Mouse (Mus musculus) telencephalon, adult 2 months (tissue): ENCODE measurements around the gene Arfrp1.

ENCODE experiments used
- DNase-seq: peaks from one replicate; pipeline ENCODE4 v3.0.0-alpha.2; 2011; ENCODE audit warnings: low read depth, low spot score

Gene Arfrp1

DNA sequence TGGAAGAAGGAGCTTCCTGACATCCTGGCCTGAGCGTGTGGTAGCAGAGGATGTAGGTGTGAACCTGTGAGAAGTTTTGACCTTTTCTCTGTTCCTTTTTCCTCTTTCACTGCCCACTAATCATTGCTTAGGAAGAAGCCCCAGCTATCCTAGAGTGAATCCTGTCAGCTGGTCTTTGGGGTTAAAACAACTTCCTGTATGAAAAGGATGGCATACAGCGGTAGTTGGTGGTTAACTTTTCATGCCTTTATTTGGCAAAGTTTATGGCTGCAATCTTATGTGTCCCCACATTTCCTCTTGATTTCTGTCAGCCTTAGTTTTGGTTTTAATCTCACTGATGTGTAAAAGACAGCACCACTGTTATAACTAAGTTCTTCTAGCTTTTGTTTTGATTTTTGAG lies 12.0 kb upstream of the Arfrp1 start:
- no peak for DNase-seq

DNA sequence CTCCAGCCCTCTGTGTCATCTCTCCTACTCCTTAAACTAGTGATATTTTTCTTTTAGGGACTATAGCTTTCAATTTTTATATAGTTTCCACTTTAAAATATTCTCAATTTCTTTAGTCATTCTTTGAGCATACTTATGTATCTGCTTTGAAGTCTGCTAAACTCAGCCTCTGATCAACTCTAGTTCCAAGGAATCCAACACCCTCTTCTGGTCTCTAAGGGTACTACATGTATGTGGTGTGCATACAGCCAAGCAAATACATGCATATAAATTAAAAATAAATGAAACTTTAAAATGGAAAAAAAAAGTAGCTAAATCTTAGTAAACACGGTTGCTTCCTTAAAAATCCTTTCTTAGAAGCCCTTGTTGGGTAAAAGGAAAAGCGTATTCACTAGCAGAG lies 10.6 kb upstream of the Arfrp1 start:
- DNase-seq, result no peak

DNA sequence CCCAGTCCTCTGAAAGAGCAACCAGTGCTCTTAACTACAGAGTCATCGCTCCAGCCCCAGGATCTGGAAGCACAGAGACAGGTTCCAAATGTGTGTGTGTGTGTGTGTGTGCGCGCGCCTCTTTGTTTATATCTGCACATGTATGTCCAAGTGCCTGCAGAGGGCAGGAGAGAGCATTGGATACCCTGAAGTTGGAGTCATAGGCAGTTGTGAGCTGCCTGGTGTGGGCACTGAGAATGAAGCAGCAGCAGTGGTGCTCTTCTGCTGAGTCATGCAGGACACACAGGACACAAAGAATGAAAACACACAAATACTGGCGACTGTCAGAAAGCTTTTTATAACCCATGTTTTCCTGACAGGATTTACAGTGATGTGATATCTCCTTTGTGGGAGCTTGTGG lies 4.8 kb upstream of the Arfrp1 start:
- DNase-seq, result no peak

DNA sequence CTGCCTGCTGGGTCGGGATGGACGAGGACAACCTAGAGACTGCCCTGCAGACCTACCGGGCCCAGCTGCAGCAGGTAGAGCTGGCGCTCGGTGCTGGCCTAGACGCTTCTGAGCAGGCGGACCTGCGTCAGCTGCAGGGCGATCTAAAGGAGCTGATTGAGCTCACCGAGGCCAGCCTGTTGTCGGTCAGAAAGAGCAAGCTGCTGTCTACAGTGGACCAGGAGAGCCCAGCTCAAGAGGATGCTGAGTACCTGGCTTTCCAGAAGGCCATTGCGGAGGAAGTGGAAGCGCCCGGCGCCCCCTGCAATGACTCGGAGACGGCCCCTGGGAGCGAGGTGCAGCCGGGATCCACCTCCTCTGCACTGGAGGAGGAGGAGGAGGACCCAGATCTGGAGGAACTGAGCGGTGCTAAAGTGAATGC lies 461 bp upstream of the Arfrp1 start:
- no peak for DNase-seq

DNA sequence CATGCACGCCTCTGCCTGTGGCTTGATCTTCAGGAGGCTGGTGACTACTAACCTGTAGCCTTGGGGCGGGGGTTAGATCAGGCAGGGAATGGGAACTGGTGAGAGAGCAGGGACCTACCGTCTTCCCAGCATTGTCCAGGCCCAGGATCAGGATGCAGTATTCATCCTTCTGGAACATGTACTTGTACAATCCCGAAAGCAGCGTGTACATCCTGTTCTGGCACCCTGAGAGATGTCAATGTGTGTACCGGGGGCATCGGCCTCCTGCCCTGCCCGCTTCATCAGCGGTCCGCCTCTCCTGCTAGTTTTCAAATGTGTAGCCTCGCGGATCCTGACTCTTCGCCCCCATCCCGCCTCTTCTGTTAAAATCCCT lies 731 bp downstream of the Arfrp1 start:
- no peak for DNase-seq

DNA sequence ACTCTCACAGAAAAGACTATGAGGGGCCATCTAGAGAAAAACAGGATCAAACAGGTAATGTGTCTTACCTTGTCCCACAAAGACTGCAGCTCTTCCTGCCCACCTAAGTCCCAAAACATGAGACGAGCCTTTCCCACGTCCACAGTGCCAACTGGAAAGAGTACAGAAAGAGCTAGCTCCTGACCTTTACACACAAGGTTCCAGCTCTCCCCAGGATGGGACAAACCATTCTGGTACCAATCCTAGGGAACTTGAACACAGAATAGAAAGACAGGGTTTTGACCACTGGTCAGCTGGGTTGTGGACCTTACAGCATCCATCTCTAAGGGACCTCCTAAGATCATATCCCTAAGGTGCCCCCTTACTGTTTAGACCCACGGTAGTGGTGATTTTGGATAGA lies 1.3 kb downstream of the Arfrp1 start:
- no peak for DNase-seq

DNA sequence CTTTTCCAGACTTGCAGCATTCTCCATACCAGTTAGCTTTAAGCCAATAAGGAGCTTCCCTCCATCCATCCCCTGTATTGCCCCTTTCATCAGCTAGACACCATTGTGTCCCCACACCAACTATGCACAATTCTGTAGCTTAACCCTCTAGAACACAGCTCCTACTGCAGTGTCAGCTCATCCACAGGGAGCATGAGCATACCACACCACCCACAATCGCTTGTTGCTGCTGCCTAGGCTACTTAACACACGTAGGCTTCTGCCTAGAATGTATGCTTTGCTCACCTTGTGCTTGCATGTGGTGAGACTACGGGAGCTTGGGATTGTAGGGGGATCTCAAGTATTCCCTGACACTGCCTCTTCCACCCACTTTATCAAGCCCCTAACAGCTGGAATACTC lies 8.4 kb downstream of the Arfrp1 start:
- no peak for DNase-seq

DNA sequence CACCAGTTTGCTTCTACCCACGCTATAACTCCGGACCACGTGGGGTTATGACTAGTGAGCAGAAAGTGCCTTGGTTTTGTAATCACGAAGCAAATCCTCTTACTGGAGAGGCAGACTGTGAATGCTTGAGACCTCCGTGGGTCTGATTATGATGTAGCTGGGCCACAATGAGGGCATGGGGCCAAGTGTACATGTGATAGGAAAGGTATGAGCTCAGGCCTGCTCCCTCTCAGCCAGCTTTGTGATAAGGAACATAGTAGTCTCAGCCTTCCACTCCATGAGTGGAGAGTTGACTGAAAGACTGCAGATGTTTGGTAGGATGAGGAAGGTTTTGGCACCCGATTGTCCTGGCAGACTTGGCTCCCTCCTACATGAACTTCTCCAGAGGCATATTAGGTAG lies 22.4 kb downstream of the Arfrp1 start:
- no peak for DNase-seq

DNA sequence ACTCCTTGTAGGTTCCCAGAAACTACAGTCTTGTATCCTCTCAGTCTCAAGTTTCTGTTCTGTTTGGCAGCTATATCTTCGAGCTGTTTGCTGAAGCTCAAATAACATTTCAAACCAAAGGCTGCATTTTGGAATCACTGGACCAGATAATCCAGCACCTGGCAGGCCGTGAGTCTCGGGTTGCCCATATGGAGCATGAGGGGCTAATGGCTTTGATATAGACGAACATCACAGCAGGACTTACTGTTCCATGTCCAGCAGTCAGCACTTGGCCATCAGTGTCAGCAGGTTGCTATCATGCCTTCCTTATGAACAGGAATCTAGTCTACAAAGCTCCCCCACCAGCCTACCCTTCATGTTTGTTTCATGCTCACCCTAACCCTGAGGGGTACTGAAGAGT lies 24.8 kb downstream of the Arfrp1 start:
- no peak for DNase-seq

DNA sequence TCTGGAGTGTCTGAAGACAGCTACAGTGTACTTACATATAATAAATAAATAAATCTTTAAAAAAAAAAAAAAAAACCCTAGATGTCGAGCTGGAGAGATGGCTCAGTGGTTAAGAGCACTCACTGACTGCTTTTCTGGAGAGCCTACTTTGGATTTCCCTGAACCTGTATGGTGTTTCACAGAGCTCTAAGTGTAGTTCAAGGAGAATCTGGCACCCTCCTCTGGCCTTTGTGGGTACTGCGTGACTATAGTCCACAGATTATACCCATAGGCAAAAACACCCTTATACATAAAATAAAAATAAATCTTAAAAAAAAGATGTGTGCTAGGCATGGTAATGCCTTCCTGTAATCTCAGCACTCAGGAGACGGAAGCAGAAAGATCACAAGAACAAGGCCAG lies 31.2 kb downstream of the Arfrp1 start:
- peak; percentile 40 for DNase-seq

DNA sequence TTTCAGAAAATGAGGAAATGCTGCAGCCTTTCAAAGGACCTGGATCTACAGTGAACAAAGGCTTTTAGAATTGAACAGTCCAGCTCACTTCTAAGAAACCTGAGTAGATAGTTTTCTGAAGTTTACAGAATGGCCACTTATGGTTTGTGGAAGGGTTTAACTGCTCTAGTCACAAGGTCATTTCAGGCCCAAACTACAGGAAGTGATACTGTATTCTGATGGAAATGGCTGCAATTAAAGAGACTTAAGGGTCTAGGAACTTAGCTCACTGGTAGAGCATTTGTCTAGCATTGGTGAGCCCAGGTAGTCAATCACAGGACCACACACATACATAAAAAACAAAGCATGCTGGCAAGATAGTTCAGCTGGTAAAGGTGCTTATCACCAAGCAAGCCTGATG lies 32.7 kb downstream of the Arfrp1 start:
- no peak for DNase-seq

DNA sequence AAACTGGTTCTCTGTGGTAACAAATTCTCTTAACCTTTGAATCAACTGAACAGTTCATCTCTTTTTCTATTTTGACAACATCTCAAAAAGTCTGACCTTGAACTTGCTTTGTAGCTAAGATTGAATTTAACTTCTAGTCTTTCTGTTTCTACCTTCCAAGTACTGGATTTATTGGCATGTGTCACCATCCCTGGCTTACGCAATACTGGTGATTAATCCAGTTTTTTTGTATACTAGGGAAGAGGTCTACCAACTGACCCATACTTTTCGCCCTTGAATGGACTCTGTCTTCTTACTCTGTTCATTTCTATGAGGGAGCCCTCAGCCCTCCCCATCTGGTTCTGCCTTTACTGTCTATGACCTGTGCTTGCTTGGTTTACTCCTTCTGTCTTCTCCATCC lies 39.1 kb downstream of the Arfrp1 start:
- no peak for DNase-seq

DNA sequence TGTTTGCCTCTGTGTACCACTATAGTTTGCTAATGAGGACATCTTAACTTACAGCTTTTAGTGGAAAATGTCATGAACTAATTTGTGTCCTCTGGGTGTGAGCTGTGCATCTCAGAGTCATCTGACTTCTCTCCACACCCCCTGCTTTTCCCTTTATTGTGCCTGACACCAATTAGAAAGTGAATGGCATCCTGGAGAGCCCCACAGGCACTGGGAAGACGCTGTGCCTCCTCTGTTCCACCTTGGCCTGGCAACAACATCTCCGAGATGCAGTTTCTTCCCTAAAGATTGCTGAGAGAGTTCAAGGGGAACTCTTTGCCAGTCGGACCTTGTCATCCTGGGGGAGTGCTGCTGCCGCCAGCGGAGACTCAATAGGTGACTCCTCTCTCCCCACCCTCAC lies 43.1 kb downstream of the Arfrp1 start:
- DNase-seq, result no peak

DNA sequence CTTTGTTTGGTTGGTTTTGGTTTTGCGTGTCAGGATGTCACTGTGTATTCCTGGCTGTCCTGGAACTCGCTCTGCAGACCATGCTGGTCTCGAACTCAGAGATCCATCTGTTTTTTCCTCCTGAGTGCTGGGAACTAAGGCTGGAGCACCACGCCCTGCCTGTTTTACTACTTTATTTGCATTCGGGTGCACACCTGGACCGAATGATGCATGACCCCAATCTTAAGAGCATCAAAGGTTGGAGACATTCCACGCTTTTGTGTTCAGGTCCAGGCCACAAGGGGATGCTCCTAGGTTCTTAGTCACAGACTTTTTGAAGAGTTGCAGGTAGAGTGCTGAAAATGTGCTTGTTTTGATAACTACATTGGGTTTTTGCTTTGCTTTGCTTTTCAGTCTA lies 45.1 kb downstream of the Arfrp1 start:
- DNase-seq, result no peak

DNA sequence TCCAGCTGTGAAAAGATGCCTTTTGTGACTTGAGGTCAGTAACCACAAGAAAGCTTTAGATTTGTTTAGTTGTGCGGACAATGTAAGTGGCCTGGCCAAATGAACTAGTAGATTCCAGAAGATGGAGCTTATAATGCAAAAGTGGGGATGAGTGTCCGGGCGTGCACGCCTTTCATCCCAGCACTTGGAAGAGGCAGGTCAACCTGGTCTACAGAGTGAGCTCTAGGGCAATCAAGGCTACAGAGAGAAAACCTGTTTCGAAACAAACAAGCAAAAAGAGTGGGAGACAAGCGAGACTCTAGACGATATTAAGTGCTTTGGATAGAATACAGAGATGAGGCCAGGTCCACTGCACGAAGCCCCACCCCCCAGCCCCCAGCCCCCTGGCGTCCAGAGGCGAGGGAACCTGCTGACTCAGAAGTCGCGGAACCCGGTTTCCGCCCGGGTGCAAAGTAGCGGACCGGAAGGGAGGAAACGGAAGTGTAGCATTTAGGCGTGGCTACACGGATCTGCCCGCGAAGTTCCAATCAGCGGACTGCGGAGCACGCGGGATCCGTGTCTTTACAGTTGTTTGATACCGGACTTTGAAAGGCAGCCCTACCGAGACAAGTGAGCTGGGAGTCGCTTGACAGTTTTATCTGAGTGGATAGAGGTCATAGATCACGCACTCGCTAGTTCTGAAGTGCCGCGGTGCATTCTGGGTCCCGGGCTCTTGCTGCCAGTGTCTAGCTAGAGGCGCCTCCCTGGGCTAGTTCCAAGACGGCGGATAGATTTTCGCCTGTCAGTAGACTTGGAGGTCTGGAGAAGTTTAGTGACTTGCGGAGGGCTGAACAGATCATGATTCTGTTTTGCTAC lies 45.7 kb downstream of the Arfrp1 start, which contains the start of gene Rtel1:
Gene Rtel1, plus strand, starts transcription at position 492 of the 855 bp plus-strand sequence.
- DNase-seq, result peak; percentile 75

DNA sequence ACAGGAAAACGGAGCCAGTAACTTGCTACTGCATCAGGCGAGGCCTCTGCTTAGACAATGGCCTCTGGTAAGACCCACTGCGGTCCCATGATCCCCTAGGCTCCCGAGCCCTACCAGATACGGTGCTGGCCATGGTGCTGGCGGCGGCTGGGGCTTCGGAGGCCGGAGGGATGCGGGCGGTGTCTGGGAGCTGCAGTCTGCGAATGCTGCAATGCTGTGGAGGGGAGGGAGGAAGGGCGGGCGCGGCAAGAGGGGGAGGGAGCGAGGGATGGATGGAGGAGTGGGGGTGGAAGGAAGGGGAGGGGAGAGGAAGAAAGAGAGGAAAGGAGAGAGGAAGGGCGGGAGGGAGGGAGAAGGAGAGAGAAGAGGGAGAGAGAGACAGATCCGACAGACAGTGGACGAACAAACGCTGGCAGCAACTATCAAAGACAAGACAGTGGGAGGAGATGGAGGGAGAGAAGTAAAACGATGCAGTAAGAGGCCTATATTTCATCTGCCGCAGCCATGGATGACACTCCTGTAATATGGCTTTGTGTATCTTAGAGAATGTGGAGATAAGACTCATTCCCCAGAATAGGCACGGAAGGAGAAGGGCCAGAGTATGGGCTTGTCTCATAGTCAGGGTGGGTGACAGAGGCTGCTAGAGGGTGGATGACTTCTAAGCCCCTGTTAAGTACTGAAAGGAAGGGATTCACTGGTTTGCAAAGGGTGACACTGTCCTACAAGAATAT lies 51.0 kb downstream of the Arfrp1 start, which contains the start of gene Stmn3:
Gene Stmn3, minus strand, starts transcription at position 421 of the 731 bp plus-strand sequence.
- DNase-seq, result peak; percentile 85

DNA sequence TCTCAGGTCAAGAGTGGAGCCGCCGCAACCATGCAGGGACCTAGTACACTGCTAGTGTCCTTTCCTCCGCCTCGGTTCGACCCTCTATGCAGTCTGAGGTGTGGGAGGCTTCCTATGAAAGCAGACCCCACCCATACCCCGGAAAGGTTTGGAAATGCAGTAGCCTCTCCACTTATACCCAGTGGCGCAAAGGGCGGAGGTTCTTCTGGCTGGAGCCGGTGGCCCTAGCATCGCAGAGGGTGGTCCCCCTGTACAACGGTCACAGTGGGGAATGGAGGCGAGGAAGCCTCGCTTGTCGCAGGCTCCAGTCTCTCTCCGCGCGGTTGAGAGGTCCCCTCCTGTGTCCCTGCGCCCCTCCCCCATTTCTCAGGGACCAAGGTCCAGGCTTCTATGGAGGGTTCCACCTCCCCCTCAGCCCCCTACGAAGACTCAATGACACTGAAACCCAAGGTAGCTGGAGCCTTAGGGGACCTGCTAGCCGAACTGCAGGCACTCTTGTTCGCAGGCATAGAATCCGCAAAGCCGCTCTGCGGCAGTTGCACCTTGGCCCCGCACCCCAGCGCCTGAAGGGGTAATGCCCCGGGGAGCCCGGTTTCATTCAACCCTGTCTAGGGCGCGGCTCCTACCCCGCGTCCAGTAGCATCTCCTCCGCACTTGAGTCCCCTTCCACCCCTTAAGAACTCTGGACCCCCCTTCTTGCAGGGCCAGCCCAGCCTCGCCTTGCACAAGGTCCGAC lies 51.7 kb downstream of the Arfrp1 start:
- DNase-seq, result no peak

DNA sequence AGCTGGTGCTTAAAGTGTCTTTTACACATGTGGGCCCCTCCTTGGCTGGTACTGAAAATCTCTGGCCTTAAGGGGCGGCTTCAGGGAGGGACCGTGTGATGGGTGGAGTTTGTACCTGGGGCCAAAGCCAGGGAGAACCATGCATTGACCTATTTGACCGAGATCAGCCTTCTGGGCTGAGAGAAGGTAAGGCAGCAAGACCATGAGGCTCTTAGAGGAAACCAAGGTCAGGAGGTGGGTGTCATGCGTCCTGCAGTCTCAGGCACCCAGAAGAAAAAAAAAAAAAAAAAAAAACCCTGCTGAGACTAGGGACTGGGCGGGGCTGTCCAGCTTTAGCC lies 52.2 kb downstream of the Arfrp1 start:
- DNase-seq, result no peak

DNA sequence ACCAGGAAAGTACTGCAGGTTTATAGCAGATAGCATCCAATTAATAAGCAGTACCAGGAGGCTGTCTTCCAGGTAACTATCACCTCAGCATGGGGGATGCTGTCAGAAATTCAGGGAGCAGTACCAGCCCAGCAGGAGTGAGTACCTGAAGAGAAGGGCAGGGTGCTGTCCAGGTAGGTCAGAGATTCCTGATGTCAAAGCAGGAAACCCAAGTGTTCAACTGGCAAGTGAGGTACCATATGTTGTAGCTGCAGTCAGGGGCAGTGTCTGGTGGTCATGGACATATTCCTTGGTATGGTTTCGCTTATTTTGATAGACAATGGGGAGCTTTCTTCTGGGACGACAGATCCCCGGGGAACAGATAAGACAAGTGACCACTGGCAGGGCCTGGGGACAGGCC lies 52.8 kb downstream of the Arfrp1 start:
- no peak for DNase-seq
